Mouse (Mus musculus): ENCODE results near the gene Npas3.

Gene Npas3

DNA sequence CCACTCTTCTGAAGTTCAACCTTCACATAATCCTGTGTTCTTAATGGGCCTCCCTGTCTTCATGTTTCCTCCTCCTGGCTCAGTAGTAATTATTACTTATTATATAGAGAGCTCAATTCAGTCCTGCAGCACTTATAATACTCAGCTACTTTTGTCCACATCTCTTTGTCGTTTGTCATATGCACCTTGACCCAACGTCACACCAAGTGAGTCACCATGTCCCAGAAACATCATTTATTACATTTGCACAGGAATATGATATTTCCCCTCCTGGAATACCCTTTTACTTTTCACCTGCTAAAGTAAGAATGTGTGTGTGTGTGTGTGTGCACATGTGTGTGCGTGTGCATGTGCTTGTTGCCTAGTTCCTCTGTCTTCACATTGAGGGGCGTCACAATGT lies 161.2 kb downstream of the Npas3 start:
- DNase-seq (ENCODE audit: low read depth, low spot score): no peak

DNA sequence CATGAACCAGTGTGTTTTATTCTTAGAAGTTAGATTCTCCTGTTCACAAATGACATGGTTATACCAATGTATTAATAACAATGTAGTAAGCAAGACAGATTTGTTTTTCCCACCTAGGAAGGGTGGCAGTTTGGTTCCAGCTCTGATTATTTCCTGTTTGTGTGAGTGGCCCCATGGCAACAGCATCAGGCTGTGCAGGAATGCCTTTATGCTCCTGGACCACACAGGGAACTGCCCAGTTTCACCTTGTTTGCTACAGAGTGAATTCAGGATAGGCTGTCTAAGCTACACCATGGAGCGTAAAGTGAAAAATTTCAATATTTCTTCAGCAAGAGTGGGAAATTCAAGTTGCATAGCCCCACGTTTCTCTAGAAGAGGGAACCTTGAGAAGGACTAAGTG lies 162.2 kb downstream of the Npas3 start:
- DNase-seq (ENCODE audit: low read depth, low spot score): no peak

DNA sequence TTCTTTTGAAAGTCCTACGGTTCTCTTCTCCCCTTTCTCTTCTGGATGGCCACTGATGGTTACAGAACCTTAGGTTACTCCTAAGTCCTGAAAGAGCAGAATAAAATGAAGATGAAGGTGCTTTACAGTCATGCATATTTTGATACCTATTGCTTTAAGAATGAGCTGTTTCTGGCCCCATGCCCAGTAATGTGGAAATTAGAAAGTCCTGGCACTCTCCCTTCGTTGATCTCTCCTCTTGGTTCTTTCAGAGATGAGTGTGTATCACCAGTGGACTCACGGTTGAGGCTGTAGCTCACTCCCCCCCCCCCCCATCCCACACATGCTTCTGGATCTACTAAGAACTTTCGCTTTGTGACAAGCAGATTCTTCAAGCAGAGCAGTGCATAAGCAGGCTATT lies 167.6 kb downstream of the Npas3 start:
- DNase-seq (ENCODE audit: low read depth, low spot score): no peak

DNA sequence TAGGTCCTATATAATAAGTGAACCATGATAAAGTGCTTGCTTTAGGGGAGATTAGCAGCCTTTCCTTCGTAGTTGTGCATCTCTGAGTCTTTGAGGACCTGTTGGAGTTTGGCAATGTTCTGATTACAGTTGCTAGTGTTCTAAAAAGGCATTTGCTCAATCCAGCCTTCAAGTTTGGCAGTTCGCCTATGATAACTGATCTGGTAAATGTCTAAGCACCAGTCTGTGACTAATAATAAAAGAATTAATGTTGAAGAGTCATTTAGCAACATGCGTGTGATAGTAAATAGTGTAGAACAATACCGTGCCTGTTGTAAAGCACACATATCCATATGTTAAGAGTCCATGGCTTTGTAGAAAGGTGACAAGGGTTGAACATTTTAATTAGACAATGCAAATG lies 173.2 kb downstream of the Npas3 start:
- no peak for DNase-seq (ENCODE audit: low read depth, low spot score)

DNA sequence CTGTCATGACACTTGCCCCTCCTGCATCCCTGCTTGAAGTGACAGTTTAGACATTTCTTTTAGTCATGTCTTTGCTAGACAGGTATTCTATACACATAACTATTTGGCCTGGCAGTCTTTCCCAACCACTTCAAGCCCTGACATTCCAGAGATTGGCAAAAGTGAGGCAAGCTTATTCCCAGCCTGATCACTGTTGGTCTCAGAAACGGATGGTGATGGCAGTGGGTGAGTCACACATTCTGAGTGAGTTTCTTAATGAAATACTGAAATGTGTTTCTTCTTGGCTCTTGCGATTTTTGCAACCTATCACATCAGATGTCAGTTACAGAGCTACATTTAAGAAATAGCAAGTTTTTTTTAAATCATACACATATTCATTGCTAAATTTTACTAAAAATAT lies 175.2 kb downstream of the Npas3 start:
- no peak for DNase-seq (ENCODE audit: low read depth, low spot score)

DNA sequence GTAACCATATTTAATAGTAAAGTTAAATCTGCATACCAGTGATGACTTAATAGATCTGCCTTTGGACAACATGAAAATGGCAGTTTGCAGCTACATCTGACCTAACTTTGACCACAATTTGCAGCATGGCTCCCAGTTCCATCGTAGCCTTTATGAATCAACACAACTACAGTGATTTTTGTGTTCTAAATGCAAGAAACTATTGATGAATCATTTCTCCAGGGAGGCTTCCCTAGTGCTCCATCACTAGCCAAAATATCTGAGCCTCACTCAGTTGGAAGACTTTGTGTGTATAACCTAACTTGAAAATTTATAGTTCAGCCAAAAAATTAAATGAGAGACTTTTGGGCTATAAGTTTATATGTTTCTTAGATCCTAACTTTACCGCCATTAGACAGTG lies 177.5 kb downstream of the Npas3 start:
- DNase-seq (ENCODE audit: low read depth, low spot score): no peak

DNA sequence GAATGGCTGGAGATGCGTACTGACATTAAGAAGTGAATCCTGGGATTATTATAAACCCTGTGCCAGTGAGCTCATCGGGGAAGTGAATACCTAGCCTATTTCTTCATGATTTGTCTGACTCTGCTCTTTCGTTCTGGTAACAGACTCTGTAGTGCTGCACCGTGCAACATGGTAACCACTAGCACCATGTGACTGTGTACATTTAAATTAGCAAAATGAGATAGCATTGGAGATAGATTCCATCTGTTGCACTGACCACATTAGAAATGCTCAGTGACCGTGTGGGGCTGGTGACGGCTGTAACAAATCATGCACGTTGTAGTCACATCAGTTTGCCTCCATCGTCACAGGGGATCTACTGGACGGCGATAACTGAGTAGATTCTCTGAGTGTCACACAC lies 178.7 kb downstream of the Npas3 start:
- DNase-seq (ENCODE audit: low read depth, low spot score): no peak

DNA sequence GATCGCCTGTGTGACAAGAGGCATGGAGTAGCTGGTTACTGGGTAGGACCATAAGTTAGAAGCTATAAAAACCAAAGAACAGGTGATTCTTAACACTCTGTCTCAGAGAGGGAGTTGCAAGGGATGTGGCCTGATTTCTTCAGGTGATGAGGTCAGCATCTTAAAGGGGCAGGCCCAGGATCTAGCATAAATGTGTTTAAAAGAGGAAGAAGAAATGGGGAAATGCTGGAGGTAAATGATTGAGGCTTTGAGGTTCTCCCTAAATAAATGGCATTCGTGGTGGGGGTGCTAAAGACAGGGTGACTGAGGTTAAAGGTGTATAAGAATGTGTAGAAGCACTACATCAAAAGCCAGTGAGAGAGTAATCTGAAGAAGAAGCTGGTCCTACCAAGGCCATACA lies 193.6 kb downstream of the Npas3 start:
- no peak for DNase-seq (ENCODE audit: low read depth, low spot score)

DNA sequence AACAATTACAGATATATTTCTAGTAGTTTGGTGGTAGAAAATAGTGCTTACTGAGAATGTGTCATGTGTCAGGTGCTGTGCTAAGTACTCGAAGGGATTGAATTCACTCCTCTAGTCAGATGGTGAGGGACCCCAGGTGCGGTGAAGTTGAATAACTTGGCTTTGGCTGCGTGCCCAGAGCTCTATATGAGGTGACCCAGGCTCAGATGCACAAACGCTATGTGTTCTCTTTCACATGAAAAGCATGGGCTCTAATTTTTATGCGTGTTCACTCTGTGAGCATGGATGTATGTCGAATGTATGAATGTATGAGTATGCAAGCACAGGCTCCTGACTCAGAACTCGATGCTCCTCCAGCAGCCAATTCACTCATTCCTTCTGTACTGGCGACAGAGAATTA lies 199.0 kb downstream of the Npas3 start:
- DNase-seq (ENCODE audit: low read depth, low spot score): no peak

DNA sequence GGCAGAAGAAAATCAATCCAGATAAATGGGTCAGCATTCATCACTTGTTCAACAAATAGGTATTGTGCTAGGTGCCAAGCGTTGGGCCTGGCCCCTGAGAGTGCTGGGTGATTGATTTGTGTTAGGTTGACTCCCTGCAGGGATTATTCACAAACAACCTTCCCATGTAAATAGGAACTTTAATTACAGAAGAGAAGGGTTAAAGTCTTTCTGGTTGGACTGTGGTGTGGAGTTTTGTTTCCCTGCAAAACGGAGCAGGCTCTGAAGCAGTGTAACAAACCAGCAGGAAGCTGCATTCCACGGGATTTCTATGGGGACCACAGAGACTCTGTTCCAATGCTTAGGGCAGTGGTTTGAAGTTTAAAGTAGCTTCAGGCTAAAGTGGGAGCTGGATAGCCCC lies 199.6 kb downstream of the Npas3 start:
- DNase-seq (ENCODE audit: low read depth, low spot score): no peak

DNA sequence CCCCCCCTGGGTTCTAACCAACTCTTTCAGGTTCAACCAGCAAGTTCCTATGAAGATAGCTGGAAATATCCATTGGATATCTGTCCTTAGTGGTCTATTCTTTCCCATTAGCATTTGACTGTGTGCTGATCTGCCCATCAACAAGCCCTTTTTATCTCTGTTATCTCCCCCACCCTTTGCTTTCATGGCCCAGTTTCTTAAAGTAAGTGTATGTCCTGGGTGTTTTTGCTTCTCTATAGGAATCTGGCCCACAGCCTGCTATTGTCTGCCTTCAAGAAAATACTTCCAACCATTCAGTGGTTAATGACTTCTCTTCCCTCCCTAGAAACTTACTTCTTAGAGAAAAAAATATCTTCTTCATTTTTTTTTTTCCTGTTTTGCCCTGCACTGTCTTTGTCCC lies 219.1 kb downstream of the Npas3 start:
- DNase-seq (ENCODE audit: low read depth, low spot score): no peak

DNA sequence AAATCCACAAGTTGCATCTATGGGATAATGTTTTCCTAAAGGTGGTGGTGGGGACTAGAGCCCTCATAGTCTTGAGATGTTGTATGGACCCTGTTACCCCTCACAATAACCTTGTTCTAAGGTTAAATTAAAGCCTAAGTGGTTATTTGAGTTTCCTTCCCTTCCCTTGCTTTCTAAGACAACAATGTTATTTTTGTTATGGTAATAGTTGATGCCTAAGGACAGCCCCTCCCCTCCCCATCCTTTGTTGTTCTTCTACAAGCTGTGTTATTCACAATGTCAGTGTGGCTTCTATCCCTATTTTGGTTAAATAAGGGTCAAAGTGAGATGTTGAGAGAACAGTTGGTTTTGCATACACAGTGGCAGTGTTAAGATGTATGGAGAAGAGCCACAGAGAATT lies 226.0 kb downstream of the Npas3 start:
- no peak for DNase-seq (ENCODE audit: low read depth, low spot score)

DNA sequence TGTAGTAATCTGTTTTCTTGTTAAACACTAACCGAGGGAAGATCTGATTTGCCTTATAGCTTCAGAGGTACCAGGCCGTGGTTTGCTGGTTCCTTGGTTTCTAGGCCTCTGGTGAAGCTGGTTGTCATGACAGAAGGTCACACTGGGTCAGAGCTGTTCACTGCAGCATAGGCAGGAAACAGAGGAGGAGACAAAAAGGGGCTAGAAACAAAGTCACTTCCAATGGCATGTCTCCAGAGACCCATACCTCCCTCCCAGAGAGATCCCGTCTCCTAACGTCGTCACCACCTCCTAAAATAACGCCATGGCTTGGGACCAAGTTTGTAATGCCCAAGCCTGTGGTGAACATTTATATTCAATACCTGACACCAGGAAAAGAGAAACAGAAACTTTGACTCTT lies 236.4 kb downstream of the Npas3 start:
- no peak for DNase-seq (ENCODE audit: low read depth, low spot score)

DNA sequence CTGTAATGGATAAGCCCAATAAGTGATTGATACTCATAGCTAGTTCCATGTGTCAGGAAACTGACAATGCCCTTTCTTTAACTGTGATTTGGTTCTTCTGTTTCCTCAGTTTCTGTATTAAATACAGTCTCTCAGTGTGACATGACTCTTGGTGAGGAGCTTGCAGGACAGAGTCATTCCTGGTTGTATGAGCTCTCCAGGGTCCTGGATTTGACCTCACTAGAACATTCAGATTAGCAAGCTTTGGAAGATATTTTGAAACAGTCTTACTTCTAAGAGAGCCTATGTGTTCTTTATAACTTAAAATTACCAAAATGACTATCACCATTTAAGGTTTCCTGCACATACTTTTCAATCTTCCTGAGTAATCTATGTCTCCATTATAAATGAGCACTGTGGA lies 247.9 kb downstream of the Npas3 start:
- DNase-seq (ENCODE audit: low read depth, low spot score): no peak

DNA sequence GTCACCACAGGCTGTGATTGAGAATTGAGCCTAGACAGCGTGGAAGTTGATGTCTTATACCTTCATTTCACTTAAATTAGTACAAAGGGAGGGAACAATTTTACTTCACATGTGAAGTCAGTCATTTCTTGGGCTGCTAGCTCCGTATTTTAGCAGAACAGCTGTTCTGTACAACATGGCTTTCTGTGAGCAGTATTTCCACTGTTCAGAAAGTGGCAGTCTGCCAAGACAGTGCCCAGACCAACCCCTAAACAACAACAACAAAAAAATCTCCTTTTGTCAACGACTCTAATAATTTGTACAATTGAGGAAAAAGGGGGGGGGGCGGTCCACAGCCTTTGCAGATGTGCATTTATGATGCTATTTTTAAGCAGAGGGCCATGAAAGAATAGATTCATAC lies 266.4 kb downstream of the Npas3 start:
- peak; percentile 43 for DNase-seq (ENCODE audit: low read depth, low spot score)

DNA sequence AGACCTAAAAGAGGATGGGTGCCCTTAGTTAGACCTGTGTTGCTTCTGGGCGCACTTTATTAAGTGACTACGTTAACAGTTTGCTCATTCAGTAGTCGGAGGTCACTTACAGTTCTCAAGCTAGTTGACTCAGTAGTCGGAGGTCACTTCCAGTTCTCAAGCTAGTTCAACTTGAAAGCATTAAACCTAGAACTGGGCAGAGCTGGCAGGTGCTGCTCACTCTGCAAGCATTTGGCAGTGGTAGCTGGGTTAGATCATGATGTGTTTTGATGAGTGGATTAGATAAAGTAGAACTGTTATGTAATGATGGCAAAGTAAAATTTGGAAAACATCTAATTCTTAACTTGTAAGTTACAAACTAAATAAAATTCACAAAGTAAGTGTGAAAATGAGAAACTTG lies 271.1 kb downstream of the Npas3 start:
- DNase-seq (ENCODE audit: low read depth, low spot score): no peak

DNA sequence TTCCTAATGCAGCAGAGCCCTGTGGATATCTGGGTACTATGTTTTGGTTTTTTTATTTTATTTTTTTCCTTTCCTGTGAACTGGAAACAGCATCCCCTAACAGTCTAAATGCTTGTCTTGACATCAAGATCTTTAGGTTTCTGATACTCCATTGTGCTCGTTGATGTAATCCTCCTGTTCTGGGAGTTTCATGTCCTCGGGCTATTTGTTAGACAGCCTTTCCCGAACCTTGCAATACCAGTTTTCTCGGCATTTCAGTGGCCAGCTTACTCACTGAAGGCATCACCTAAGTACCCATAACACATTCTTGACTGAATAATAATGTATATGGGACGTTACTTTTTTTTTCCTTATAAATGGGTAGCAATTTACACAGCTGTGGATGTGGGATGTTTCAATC lies 274.2 kb downstream of the Npas3 start:
- DNase-seq (ENCODE audit: low read depth, low spot score): no peak

DNA sequence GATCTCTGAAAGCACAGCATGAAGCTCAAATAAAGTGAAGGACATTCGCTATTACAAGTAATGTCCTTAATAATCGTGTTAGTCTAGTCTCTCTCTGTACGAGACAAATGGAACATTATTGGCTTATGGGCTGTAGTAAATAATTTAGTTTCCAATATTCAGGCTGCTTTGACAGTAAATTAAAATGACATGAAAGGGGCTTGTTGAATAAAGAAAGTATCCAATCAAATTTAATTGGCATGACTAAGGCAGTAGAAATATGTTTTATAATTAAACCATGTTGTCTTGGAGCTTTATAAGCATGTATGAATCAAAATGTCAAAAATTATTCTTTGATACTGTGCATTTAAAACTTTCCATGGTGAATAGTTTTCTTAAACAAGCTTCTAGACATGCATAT lies 278.6 kb downstream of the Npas3 start:
- DNase-seq (ENCODE audit: low read depth, low spot score): no peak

DNA sequence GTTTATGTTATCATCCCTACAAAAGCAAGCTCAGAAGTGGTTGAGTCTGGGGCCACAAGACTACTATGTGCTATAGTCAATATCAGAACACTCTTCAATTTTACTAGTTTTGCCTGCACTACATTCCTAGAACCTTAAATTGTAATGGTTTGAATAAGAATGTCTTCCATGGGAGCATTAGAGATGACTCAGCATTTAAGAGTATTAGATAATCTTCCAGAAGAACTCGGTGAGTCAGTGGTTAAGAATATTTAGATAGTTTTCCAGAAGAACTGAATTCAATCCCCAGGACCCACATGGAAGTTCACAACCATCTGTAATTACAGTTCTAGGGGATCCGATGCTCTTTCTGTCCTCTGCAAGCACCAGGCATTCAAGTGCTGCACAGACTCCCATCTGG lies 280.9 kb downstream of the Npas3 start:
- no peak for DNase-seq (ENCODE audit: low read depth, low spot score)

DNA sequence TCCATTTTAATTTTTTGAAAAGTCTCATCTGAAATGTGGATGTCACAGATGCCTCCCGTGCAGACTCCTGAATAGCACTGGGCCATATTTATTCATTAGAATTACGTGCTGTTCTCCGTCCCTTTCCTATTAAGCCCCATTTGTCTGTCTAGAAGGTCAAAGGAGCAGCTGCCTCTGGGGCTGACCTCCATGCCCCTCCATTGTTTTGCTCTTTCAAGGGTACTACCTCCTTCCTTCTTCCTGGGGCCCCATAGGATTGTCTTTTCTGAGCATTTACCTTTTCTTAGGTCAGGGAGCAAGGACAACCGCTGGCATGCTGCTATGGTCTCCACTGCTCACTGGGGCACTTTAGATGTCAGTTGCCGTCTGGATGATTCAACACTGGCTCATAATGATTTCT lies 288.3 kb downstream of the Npas3 start:
- no peak for DNase-seq (ENCODE audit: low read depth, low spot score)

DNA sequence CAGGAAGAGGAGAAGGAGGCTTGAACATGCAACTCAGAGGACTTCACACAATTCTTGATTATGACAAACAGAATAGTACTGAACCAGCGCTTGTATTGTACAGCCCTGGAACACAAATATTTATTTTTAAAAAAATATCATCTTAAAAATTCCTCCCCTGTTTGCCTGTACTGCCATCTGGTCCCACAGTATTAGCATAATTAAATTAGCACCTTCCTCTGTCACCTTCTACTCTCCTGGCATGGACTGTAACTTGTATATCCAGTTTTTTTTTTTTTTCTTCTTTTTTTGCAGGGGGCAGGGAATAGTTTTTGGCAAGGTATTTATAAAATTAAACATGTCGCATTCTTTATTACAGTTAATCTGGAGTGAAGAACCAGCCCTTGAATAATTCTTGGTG lies 307.9 kb downstream of the Npas3 start:
- no peak for DNase-seq (ENCODE audit: low read depth, low spot score)

DNA sequence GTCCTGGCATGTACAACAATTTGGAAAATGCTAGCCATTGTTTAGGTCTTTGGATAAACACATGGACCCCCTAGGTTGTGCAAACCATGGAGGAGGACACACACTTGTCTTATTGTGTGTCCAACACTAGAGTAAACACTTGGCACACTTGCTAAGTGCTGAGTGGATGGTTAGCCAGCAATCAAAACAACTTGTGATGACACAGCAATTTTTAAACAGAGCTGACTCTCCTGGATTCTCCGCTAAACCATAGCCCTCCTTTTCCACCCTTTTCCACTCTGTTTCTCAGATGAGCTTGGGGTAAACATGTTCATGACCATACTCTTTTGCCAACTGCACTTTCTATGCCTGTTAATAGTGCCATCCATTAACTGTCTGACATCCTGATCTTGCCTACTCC lies 309.8 kb downstream of the Npas3 start:
- no peak for DNase-seq (ENCODE audit: low read depth, low spot score)

DNA sequence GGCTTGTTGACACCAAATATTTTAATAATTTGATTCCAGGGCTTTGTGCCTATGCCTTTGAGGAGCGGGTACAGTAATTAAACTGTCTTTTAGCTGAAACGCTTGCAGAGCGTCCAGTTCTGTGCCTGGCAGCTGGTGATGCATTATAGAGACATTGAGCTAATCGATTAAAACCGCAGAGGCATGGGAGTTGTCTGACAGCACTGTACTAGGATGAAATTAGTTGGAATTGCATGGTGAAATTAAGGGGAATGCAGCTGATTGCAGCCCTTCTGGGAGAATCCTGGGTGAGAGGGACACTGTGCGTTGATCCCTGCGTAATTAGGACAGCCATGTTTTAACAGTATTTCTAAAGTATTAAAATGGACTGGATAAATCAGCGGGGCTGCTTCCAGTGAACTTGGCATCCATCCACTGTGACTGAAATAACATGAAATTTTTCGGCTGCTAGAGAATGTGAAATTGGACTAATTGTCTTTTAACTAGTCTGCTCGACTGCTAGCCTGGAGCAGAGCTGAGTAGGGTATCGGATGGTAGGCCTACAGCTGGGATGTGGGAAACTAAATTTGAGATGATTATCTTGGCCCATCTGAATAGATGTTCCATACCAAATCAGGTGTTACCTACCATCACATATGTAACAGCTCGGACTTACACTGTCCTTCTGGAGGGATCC lies 318.4 kb downstream of the Npas3 start:
- DNase-seq (ENCODE audit: low read depth, low spot score): no peak

DNA sequence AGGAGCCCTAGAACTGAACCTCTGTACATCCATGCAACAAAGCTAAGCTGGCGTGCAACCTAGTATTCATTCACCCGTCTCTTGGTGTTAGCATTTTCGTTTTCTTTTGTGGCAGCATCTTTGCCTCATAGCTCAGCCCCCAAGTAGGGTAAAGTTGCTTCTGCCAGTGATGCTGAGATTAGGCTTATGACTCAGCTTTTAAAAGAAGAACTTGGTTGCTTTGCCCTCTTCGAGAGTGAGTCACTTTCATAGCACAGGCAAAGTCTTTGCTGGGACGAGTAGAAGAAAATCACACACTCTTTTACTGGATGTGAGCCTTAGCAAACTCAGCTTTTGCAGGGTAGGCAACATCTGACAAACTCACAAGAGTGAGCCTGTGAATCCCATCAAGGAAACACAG lies 332.7 kb downstream of the Npas3 start:
- no peak for DNase-seq (ENCODE audit: low read depth, low spot score)
